Mouse (Mus musculus) cortical plate, adult 2 months (tissue): ENCODE data around the gene Mapk12.

Source experiments
- CTCF ChIP-seq: fragments of 200-500 bp; IDR thresholded peaks from 2 replicates; pipeline ENCODE4 v1.5.1; 2011; ENCODE audit warnings: mild to moderate bottlenecking, control low read depth, low read length; ENCODE audit not compliant: insufficient read depth; ENCODE audit errors: extremely low read depth
- POLR2A ChIP-seq: fragments of 200-500 bp; IDR thresholded peaks from 2 replicates; pipeline ENCODE4 v1.6.1; 2011; ENCODE audit warnings: mild to moderate bottlenecking, low read length, control low read depth; ENCODE audit not compliant: insufficient read depth; ENCODE audit errors: extremely low read depth

GRCm38 (mm10) chr15:89104425-89104824, 36.1 kb downstream of the Mapk12 start:
- TF ChIP-seq CTCF: no peak
- TF ChIP-seq POLR2A: no peak
